Mouse (Mus musculus): Measurements from ENCODE around the gene Pfpl. TPM values are rescaled to one million over a fixed set of nuclear protein-coding genes. Genes with fewer than 3 reads are reported as not detected.

Pfpl gene
- polyA plus RNA-seq (2014; fragmentation: Illumina TruSeq; extraction: RNeasy Lipid Tissue Mini Kit (QIAGEN cat#74804); ENCODE audit: low read depth, low replicate concordance), result not detected

GRCm38 (mm10) chr19:12427605-12428004 is at the start of gene Pfpl:
TSS of gene Pfpl (plus strand) at chr19:12427905.

GRCm38 (mm10) chr19:12386979-12387378 is 40.7 kb upstream of the Pfpl start, which contains the start of gene Olfr1440:
TSS of gene Olfr1440 (plus strand) at chr19:12387279.

GRCm38 (mm10) chr19:12417361-12417760 is 10.3 kb upstream of the Pfpl start, which contains the start of gene Olfr1441:
TSS of gene Olfr1441 (plus strand) at chr19:12417433.

GRCm38 (mm10) chr19:12460282-12461249 is 32.9 kb downstream of the Pfpl start, which contains the start of gene Mpeg1:
TSS of gene Mpeg1 (plus strand) at chr19:12460779.

Other genes with a start within 250 kb of the Pfpl start
- not detected for gene Olfr1431, start 227.3 kb upstream of the Pfpl start, polyA plus RNA-seq (2014; fragmentation: Illumina TruSeq; extraction: RNeasy Lipid Tissue Mini Kit (QIAGEN cat#74804); ENCODE audit: low read depth, low replicate concordance)
- not detected for gene Olfr1432, start 195.3 kb upstream of the Pfpl start, polyA plus RNA-seq (2014; fragmentation: Illumina TruSeq; extraction: RNeasy Lipid Tissue Mini Kit (QIAGEN cat#74804); ENCODE audit: low read depth, low replicate concordance)
- gene Olfr262, start 186.2 kb upstream of the Pfpl start, polyA plus RNA-seq (2014; fragmentation: Illumina TruSeq; extraction: RNeasy Lipid Tissue Mini Kit (QIAGEN cat#74804); ENCODE audit: low read depth, low replicate concordance), result not detected
- not detected for gene Olfr235, start 166.9 kb upstream of the Pfpl start, polyA plus RNA-seq (2014; fragmentation: Illumina TruSeq; extraction: RNeasy Lipid Tissue Mini Kit (QIAGEN cat#74804); ENCODE audit: low read depth, low replicate concordance)
- gene Olfr1434, start 148.1 kb upstream of the Pfpl start, polyA plus RNA-seq (2014; fragmentation: Illumina TruSeq; extraction: RNeasy Lipid Tissue Mini Kit (QIAGEN cat#74804); ENCODE audit: low read depth, low replicate concordance), result not detected
- not detected for gene Olfr1436, start 128.8 kb upstream of the Pfpl start, polyA plus RNA-seq (2014; fragmentation: Illumina TruSeq; extraction: RNeasy Lipid Tissue Mini Kit (QIAGEN cat#74804); ENCODE audit: low read depth, low replicate concordance)
- gene Olfr1437, start 102.8 kb upstream of the Pfpl start, polyA plus RNA-seq (2014; fragmentation: Illumina TruSeq; extraction: RNeasy Lipid Tissue Mini Kit (QIAGEN cat#74804); ENCODE audit: low read depth, low replicate concordance), result not detected
- gene Olfr1438-ps1, start 92.0 kb upstream of the Pfpl start, polyA plus RNA-seq (2014; fragmentation: Illumina TruSeq; extraction: RNeasy Lipid Tissue Mini Kit (QIAGEN cat#74804); ENCODE audit: low read depth, low replicate concordance), result not detected
- not detected for gene Olfr1440, start 40.6 kb upstream of the Pfpl start, polyA plus RNA-seq (2014; fragmentation: Illumina TruSeq; extraction: RNeasy Lipid Tissue Mini Kit (QIAGEN cat#74804); ENCODE audit: low read depth, low replicate concordance)
- not detected for gene Olfr1441, start 10.5 kb upstream of the Pfpl start, polyA plus RNA-seq (2014; fragmentation: Illumina TruSeq; extraction: RNeasy Lipid Tissue Mini Kit (QIAGEN cat#74804); ENCODE audit: low read depth, low replicate concordance)
- 12.6 TPM for gene Mpeg1, start 32.9 kb downstream of the Pfpl start, polyA plus RNA-seq (2014; fragmentation: Illumina TruSeq; extraction: RNeasy Lipid Tissue Mini Kit (QIAGEN cat#74804); ENCODE audit: low read depth, low replicate concordance)
- 15.2 TPM for gene Dtx4, start 73.5 kb downstream of the Pfpl start, polyA plus RNA-seq (2014; fragmentation: Illumina TruSeq; extraction: RNeasy Lipid Tissue Mini Kit (QIAGEN cat#74804); ENCODE audit: low read depth, low replicate concordance)
- gene Fam111a, start 117.8 kb downstream of the Pfpl start, polyA plus RNA-seq (2014; fragmentation: Illumina TruSeq; extraction: RNeasy Lipid Tissue Mini Kit (QIAGEN cat#74804); ENCODE audit: low read depth, low replicate concordance), result 7.9 TPM
- gene Gm4952, start 172.1 kb downstream of the Pfpl start, polyA plus RNA-seq (2014; fragmentation: Illumina TruSeq; extraction: RNeasy Lipid Tissue Mini Kit (QIAGEN cat#74804); ENCODE audit: low read depth, low replicate concordance), result 9.9 TPM
- gene Glyat, start 205.4 kb downstream of the Pfpl start, polyA plus RNA-seq (2014; fragmentation: Illumina TruSeq; extraction: RNeasy Lipid Tissue Mini Kit (QIAGEN cat#74804); ENCODE audit: low read depth, low replicate concordance), result 2,240 TPM
- 1.2 TPM for gene Olfr1442, start 242.5 kb downstream of the Pfpl start, polyA plus RNA-seq (2014; fragmentation: Illumina TruSeq; extraction: RNeasy Lipid Tissue Mini Kit (QIAGEN cat#74804); ENCODE audit: low read depth, low replicate concordance)

Data from kidney, adult 10 weeks (tissue).